Mouse (Mus musculus): ENCODE results near the gene Ppig.
"Not testable (repeated sequence)": the region's sequence is repeated elsewhere in the genome, so short reads cannot be mapped to it uniquely, and the experiment has no call there.

Ppig gene

DNA sequence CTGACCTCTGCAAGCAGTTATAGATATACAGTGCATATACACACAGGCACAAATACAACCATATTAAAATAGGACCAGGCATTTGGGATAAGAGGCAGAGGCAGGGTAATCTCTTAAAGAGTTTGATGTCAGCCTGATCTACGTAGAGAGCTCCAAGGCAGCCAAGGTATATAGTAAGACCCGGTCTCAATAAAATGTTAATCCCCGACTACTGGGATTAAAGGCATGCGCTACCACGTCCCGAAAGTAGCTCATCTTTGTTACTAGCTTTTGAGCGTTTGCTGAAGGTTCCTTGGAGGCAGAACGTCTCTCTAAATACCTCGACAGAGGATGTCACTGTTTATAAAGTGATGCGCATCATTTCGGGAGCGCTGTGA, at the start of gene Ppig:
TSS of gene Ppig (plus strand) at position 273 of the 377 bp plus-strand sequence.
- no peak for DNase-seq

DNA sequence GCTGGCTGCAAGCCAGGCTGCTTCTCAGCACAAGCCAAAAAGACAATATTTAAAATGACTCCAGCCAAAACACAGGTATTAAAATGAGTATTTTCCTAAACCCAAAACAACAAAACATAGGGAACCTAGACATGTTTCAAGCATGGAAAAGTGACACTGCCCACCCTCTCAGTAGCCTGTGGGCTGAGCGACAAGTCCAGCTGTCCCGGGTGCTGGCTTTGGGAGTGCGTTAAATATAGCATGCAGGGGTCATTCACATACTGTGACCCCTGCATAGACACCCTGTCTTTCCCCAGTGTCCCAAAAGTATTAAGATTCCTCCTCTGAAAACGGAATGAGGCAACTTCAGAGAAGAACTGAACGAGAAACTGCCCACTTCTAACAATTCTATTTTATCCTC, 48.6 kb upstream of the Ppig start:
- no peak for DNase-seq

DNA sequence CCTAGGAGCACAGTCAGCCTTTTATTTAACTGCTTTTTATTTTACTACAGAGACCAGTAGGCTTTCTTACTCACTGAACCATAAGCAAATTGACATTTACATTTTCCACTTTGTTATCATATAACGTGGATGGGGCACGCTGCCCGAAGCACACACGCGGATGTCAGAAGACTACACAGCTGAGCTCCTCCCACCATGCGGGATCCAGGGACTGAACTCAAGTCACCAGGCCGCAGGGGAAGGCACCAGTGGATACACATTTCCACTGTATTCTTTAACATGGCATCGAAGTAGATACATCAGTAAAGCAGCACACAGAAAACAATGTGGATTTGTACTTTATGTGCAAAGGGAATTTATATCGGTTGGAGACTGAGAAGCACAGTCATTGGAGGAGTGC, 47.1 kb upstream of the Ppig start:
- DNase-seq: no peak

DNA sequence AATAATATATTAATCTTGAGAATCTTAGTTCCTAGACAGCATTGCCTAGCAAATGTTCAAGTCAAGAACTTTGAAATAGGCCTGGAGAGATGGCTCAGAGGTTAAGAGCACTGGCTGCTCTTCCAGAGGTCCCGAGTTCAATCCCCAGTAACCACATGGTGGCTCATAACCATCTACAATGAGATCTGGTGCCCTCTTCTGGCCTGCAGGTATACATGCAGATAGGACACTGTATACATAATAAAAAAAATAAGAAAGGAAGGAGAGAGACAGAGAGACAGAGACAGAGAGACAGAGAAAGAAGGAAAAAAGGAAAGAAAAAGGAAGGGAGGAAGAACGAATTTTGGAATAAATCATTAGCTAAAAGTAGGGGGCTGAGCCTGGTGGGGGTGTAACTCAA, 45.6 kb upstream of the Ppig start:
- DNase-seq: no peak

DNA sequence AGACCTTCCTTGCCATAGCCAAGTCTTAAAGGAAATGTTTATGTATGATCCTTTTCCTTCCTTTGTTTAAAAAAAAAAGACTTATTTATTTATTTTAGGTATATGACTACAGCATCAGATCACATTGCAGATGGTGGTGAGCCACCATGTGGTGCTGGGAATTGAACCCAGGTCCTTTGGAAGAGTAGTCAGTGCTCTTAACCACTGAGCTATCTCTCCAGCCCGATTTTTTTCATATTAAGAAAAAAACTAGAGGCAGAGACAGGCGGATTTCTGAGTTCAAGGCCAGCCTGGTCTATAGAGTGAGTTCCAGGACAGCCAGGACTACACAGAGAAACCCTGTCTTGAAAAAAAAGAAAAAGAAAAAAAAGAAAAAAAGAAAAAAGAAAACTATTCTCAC, 45.1 kb upstream of the Ppig start:
- DNase-seq: not testable (repeated sequence)

DNA sequence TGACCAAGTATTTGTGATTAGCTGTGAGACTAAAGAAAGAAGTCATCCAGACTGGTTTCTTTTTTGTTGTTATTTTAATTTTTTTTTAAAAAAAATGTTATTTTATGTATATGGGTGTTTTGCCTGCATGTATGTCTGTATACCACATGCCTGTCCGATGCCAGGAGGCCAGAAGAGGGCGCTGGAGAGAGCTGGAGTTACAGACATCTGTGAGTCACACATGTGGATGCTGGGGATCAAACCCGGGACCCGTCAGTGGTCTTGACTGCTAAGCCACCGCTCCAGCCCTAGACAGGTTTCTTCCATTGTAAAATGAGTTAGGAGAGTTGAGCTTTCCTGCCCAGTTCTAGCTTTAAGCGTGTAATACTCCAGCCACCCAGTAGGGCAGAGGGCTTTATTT, 42.4 kb upstream of the Ppig start:
- DNase-seq: no peak

- no peak for DNase-seq
Observed at GRCm38 (mm10) chr2:69681931-69682330, 40.4 kb upstream of the Ppig start.

- no peak for DNase-seq
Observed at GRCm38 (mm10) chr2:69683036-69683805, 39.1 kb upstream of the Ppig start.

- no peak for DNase-seq
Observed at GRCm38 (mm10) chr2:69684488-69684887, 37.9 kb upstream of the Ppig start.

DNA sequence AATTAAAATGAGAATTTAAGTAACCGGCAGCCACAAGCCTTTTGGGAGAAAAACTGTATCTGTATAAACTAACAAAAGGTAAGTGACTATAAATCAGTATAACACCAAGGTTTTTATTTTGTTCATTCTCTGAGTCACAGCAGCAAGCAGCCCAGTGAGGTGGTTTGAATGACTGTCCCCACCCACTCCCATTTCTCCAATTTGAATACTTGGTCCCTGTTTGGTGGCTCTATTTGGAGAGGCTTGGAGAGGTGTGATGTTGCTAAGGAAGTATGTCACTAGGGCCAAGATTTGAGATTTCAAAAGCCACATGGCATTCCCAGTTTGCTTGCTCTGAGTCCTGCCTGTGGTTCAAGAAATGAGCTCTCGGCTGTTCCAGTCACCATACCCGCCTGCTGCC, 32.1 kb upstream of the Ppig start:
- DNase-seq: no peak

GRCm38 (mm10) chr2:69690843-69691242, 31.5 kb upstream of the Ppig start:
- DNase-seq: no peak

- no peak for DNase-seq
Observed at GRCm38 (mm10) chr2:69693501-69693900, 28.8 kb upstream of the Ppig start.

DNA sequence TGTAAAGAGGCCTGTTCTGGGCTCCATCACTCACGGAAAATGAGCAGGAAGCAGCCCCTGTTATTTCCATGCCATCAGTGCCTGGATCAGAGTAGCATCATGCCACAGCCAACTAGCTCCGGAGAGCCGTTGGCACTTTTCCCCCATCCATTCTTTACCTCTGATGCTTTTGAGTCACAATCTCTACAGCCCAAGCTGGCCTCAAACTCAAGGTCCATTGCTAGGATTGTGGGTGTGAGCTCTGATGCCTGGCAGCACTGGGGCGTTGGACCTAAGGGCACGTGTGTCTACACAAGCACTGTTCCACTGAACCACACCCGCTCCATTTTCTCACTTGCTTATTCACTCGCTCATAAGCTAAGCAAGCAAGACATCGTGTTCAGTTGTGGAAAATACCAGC, 21.9 kb upstream of the Ppig start:
- no peak for DNase-seq

DNA sequence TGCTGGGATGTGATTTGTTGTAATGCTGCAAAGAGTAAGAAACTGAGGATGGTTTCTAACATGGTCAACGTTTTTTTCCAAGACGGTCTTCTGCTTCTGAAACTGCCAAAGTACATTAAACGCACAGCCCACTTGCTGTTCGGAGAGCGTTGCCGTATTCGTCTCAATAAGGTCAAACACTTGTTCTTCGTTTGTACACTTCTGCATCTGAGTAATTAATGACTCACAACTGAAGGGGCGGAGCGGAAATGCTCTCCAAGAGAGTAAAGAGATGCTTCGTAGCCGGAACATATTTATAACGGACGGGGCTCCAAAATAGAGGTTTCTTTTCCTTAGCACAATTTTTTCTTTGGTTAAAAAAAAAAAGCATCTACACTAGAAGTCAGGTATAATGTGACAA, 10.2 kb upstream of the Ppig start:
- DNase-seq: no peak

GRCm38 (mm10) chr2:69712981-69713625, 9.2 kb upstream of the Ppig start, which contains the start of gene Fastkd1:
Fastkd1 (minus strand) TSS chr2:69713516.
- peak; percentile 73 for DNase-seq

GRCm38 (mm10) chr2:69713626-69714014, 8.7 kb upstream of the Ppig start:
- DNase-seq: no peak

DNA sequence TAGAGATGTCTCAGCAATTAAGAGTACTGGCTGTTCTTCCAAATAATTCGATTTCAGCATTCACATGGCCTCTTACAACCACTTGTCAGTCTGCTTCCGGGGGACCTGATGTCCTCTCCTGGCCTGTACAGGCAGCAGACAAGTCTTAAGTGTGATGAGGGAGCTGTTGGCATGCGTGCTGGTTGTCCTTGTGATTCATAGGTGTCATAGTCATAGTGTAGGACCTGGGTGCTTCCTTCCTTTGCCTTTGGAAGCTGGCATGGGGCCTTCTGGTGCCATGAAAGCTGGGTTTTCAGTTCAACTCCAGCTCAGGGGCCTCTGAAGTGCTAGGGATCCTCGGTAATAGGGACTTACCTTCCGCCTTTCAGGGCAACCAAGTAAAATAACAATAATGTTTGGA, 8.2 kb upstream of the Ppig start:
- DNase-seq: no peak

GRCm38 (mm10) chr2:69716483-69716882, 5.9 kb upstream of the Ppig start:
- DNase-seq: no peak

- no peak for DNase-seq
Observed at GRCm38 (mm10) chr2:69719121-69719520, 3.2 kb upstream of the Ppig start.

GRCm38 (mm10) chr2:69722650-69723518, 539 bp downstream of the Ppig start:
- DNase-seq: peak; percentile 96

DNA sequence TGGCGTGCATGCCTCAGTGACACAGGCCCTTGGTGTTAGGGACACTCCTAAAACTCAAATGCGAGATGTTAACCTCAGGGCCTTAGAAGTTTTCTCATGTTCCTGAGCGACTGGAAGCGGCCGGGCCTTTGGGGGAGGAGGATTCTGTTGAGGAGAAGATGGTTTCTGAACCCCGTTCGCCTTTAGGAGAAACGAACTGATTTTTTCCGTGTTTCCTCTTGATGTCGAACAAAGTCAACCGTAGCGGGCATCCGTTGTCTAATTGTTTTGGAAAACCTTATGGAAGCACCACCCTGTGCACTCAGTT, 1.1 kb downstream of the Ppig start:
- DNase-seq: no peak

DNA sequence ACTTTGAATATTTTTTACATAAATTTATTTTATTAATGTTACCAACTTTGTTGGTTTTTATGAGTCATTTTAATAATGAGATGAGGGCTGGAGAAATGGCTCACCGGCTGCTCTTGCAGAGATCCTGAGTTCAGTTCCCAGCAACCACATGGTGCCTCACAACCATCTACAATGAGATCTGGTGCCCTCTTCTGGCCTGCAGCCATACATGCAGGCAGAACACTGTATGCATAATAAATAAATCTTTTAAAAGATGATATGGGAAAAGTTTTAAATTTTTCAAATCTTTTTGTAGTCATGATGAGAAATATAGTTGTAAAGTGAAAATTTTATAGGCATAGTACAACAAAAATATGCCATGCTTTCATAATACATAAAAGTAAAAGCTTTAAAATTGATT, 22.7 kb downstream of the Ppig start:
- no peak for DNase-seq

DNA sequence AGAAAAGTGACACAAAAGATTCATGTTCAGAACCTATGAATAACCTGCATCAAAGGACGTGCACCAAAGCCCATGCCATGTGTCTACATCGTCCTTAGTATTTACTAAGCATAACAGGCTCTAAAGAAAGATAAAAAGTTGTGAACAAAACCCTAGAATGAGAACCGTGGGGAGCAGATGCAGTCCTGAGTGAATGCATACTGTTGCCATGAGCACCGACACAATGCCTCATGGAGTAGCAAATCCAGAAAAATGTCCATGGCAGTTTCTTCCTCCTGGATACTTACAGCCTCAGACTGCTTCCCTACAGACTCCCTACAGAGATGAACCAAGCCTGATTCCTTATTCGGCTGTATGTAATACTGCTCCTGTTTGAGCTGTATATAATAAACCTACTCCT, 38.6 kb downstream of the Ppig start:
- no peak for DNase-seq

DNA sequence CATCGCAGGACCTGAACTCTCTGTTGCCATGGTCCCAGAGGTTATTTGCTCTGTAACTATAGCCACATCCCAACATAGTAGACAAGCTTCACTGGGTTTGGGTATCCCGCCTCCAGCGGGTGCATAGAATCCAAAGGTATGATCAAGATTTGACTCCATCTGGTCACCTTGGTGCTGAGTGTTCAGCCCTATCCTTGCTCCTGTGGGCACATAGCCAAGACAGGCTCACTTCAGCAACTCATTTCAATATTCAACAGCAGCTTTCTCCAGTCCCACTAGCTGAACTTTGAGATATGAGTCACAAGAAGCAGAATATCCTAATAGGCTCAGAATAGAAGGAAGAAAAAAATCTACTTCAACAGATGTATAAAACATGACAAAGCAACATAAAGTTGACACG, 41.0 kb downstream of the Ppig start:
- no peak for DNase-seq

Measured in right cerebral cortex, postnatal 4 days (tissue).